Mouse (Mus musculus) heart, postnatal 0 days (tissue): ENCODE results near the gene Nucks1. TPM values are rescaled to one million over a fixed set of nuclear protein-coding genes. Genes with fewer than 3 reads are reported as not detected.

Experiments used
- ATAC-seq: fragments of 200-750 bp; cut with Nextera tagmentation; 2 replicates; pipeline ENCODE4 v1.8.0; 2017; ENCODE audit warnings: low read depth, moderate number of reproducible peaks, moderate library complexity; ENCODE audit not compliant: insufficient read depth
- DNase-seq: peaks from one replicate; pipeline ENCODE4 v3.0.0-alpha.2; 2016; ENCODE audit warnings: low spot score
- H3K27ac ChIP-seq: fragments of 300-500 bp; sonication (generic); 2 replicates; pipeline ENCODE4 v1.5.1; 2014; ENCODE audit warnings: low read depth, mild to moderate bottlenecking
- H3K27me3 ChIP-seq: fragments of 300-500 bp; sonication (generic); 2 replicates; pipeline ENCODE4 v1.6.1; 2014; ENCODE audit warnings: low read length, mixed read lengths; ENCODE audit not compliant: control insufficient read depth, insufficient read depth
- H3K36me3 ChIP-seq: fragments of 300-500 bp; sonication (generic); replicated peaks from 2 replicates; pipeline ENCODE4 v1.6.1; 2014; ENCODE audit warnings: low read length, mixed read lengths; ENCODE audit not compliant: control insufficient read depth, insufficient read depth
- H3K4me1 ChIP-seq: fragments of 300-500 bp; sonication (generic); 2 replicates; pipeline ENCODE4 v1.6.1; 2014; ENCODE audit warnings: antibody characterized with exemption; ENCODE audit not compliant: control insufficient read depth, insufficient read depth
- H3K4me2 ChIP-seq: fragments of 300-500 bp; sonication (generic); 2 replicates; pipeline ENCODE4 v1.6.1; 2014; ENCODE audit warnings: low read depth, mild to moderate bottlenecking, low read length, moderate library complexity
- H3K4me3 ChIP-seq: fragments of 300-500 bp; sonication (generic); 2 replicates; pipeline ENCODE4 v1.5.1; 2014; ENCODE audit warnings: low read depth, low read length
- H3K9ac ChIP-seq: fragments of 300-500 bp; sonication (generic); replicated peaks from 2 replicates; pipeline ENCODE4 v1.6.1; 2014; ENCODE audit warnings: low read depth, low read length, mixed read lengths
- H3K9me3 ChIP-seq: fragments of 300-500 bp; sonication (generic); replicated peaks from 2 replicates; pipeline ENCODE4 v1.6.1; 2016; ENCODE audit warnings: low read length; ENCODE audit not compliant: control insufficient read depth
- CTCF ChIP-seq: IDR thresholded peaks from 2 replicates; pipeline ENCODE4 v1.5.1; 2016; ENCODE audit warnings: antibody characterized with exemption, control low read depth, low read depth
- EP300 ChIP-seq: IDR thresholded peaks from 2 replicates; pipeline ENCODE4 v1.6.1; 2016; ENCODE audit warnings: antibody characterized with exemption, low read depth
- WGBS: fragments of 180-500 bp; shearing (Covaris S2); extraction: QIAGEN DNeasy Blood & Tissue Kit; methylation state at CpG from one replicate; pipeline ENCODE4 v1.1.7; 2014; 5-methylcytosine and 5-hydroxymethylcytosine counted together
- polyA plus RNA-seq: library from polyadenylated mRNA; unstranded; fragments of >200 nt; fragmentation: Nextera tagmentation; extraction: Ambion mirVana; gene quantifications from 2 replicates; pipeline ENCODE4 v1.2.1, GENCODE M21; 2015
- total RNA-seq: library from RNA; depleted of rRNA; stranded (reverse); fragments of >200 nt; gene quantifications from 2 replicates; pipeline ENCODE4 v1.2.3, GENCODE M21; 2014; ENCODE audit warnings: low replicate concordance

Nucks1 gene
- total and polyA plus RNA-seq, 2 experiments from 2014 or later = 27.0 to 58.2 TPM

- DNase-seq (no peak), ATAC-seq (no peak)
- H3K27me3 ChIP-seq = no peaks in the 10 kb centered on the region
- no peak overlapping the region for H3K27ac ChIP-seq
- H3K4me3 ChIP-seq = no peak overlapping the region
- TF ChIP-seq EP300 (no peak), CTCF (no peak)
- no peak overlapping the region for H3K9ac ChIP-seq
- no peaks in the 10 kb centered on the region for H3K36me3 ChIP-seq
- H3K4me2 ChIP-seq = no peak overlapping the region
- no peaks in the 10 kb centered on the region for H3K4me1 ChIP-seq
- H3K9me3 ChIP-seq = no peaks in the 10 kb centered on the region
- 75% methylated on average over 3 of the region's 3 CpGs for WGBS
Measured at GRCm38 (mm10) chr1:131886641-131887040, 23.7 kb upstream of the Nucks1 start.

- Histone ChIP-seq H3K4me2 (no peak overlapping the region), H3K4me3 (no peak overlapping the region), H3K27me3 (no peaks in the 10 kb centered on the region), H3K27ac (no peak overlapping the region), H3K9ac (no peak overlapping the region), H3K36me3 (no peaks in the 10 kb centered on the region), H3K4me1 (no peaks in the 10 kb centered on the region), H3K9me3 (no peaks in the 10 kb centered on the region)
- DNase-seq = no peak
- ATAC-seq = no peak
- 70% methylated on average over 6 of the region's 6 CpGs for WGBS
- TF ChIP-seq CTCF = no peak
- no peak for TF ChIP-seq EP300
Measured at GRCm38 (mm10) chr1:131890043-131890658, 20.2 kb upstream of the Nucks1 start.

GRCm38 (mm10) chr1:131891436-131891835 lies 18.9 kb upstream of the Nucks1 start:
- H3K4me1 ChIP-seq = no peaks in the 10 kb centered on the region
- H3K9me3 ChIP-seq = no peaks in the 10 kb centered on the region
- no peak overlapping the region for H3K9ac ChIP-seq
- H3K4me2 ChIP-seq = no peak overlapping the region
- H3K4me3 ChIP-seq = no peak overlapping the region
- WGBS = 75% methylated on average over 4 of the region's 4 CpGs
- no peaks in the 10 kb centered on the region for H3K27me3 ChIP-seq
- no peak overlapping the region for H3K27ac ChIP-seq
- DNase-seq (no peak), ATAC-seq (no peak)
- TF ChIP-seq EP300 (no peak), CTCF (no peak)
- H3K36me3 ChIP-seq = no peaks in the 10 kb centered on the region

GRCm38 (mm10) chr1:131902679-131903078 lies 7.7 kb upstream of the Nucks1 start:
- H3K4me1 ChIP-seq = no peaks in the 10 kb centered on the region
- peaks cover 9% of the 10 kb centered on the region; the same call in 1 of the 2 replicates for H3K27me3 ChIP-seq
- ATAC-seq (no peak), DNase-seq (no peak)
- no peak overlapping the region for H3K4me2 ChIP-seq
- H3K4me3 ChIP-seq = no peak overlapping the region
- no peaks in the 10 kb centered on the region for H3K36me3 ChIP-seq
- no peak overlapping the region for H3K9ac ChIP-seq
- H3K9me3 ChIP-seq = no peaks in the 10 kb centered on the region
- no peak for TF ChIP-seq CTCF
- TF ChIP-seq EP300 = no peak
- H3K27ac ChIP-seq = no peak overlapping the region
- 75% methylated on average over 4 of the region's 4 CpGs for WGBS

GRCm38 (mm10) chr1:131903251-131903650 lies 7.1 kb upstream of the Nucks1 start:
- Histone ChIP-seq H3K4me1 (no peaks in the 10 kb centered on the region), H3K4me3 (no peak overlapping the region), H3K27ac (no peak overlapping the region), H3K4me2 (no peak overlapping the region), H3K27me3 (peaks cover 13% of the 10 kb centered on the region; the same call in 1 of the 2 replicates), H3K9me3 (no peaks in the 10 kb centered on the region), H3K9ac (no peak overlapping the region), H3K36me3 (no peaks in the 10 kb centered on the region)
- TF ChIP-seq EP300 = no peak
- no peak for TF ChIP-seq CTCF
- 84% methylated on average over 7 of the region's 7 CpGs for WGBS
- no peak for ATAC-seq
- no peak for DNase-seq

GRCm38 (mm10) chr1:131905497-131905896 lies 4.8 kb upstream of the Nucks1 start:
- TF ChIP-seq CTCF = peak; percentile 43
- TF ChIP-seq EP300 = no peak
- DNase-seq = peak; percentile 30
- no peaks in the 10 kb centered on the region for H3K36me3 ChIP-seq

More at GRCm38 (mm10) chr1:131905497-131905896, 4.8 kb upstream of the Nucks1 start:
- Histone ChIP-seq H3K4me2 (no peak overlapping the region), H3K9ac (no peak overlapping the region), H3K9me3 (no peaks in the 10 kb centered on the region), H3K27ac (no peak overlapping the region), H3K4me1 (no peaks in the 10 kb centered on the region), H3K27me3 (peaks cover 20% of the 10 kb centered on the region), H3K4me3 (no peak overlapping the region)
- 13% methylated on average over 1 of the region's 1 CpGs for WGBS
- no peak for ATAC-seq
